Mouse (Mus musculus) kidney, adult 8-10 months (tissue): Measurements from ENCODE around the gene Slc44a1.

Experiments
- DNase-seq, 2 experiments: peaks; one replicate each; pipeline ENCODE4 v3.0.0; 2022

Slc44a1 gene

GRCm38 (mm10) chr4:53621084-53621483, 180.9 kb downstream of the Slc44a1 start:
- DNase-seq, result peak in 1 of 2 experiments; percentile 27

DNA sequence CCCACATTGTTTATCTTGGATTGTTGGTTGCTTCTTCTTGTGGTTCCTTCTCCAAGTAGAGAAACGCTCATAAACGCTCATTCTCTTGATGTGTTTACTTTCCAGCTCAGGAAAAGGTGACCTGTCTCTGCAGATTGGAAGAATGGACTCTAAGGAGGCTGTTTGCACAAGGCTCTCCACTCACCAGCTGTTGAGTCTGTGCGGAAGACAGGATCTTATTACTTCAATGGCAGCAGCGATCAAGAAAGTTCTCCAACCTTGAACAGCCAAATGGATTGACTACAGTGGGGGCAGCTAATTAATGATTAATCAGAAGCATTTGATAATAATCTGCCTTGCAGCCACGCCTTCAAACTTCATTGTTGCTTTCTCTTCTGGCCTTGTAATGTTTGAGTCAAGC, 181.3 kb downstream of the Slc44a1 start:
- DNase-seq, result no peak

DNA sequence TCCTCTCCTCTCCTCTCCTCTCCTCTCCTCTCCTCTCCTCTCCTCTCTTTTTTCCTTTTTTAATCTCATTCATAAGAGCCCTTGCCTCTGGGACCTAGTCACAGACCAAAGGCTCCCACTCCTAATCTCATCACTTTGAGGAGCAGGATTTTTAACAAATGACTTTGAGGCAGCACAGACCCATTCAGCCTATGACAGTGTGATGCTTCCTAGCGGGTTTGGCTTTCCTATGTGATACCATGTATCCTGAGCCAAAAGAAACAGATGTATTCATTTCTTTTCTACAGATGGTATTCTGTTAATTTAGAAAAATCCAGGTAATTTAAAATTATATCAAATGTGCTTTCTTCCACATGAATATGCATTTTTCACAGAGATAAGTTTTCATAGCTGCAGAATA, 183.5 kb downstream of the Slc44a1 start:
- DNase-seq, result no peak

GRCm38 (mm10) chr4:53624816-53625215, 184.6 kb downstream of the Slc44a1 start:
- DNase-seq, result peak in 1 of 2 experiments; percentile 57

- no peak for DNase-seq
Observed at GRCm38 (mm10) chr4:53625263-53625662, 185.1 kb downstream of the Slc44a1 start.

DNA sequence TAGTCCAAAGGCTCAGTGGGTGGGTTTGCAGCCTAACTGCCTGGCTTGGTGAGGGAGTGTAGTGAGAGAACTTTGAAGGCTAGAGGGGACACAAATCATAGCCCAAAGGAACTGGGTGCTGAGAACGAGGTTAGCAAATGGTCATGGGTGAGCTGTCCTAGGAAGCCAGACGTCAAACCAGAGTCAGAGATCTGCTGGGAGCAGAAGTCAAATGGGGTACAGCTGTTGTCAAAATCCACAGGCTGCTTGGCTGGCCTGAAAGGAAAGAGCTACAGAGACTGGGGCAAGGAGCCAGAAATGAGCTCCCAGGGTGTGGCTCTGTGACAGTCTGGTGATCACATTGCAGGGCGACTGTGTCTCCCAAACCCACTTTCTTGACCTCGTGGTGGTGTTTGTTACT, 188.7 kb downstream of the Slc44a1 start:
- peak; percentile 44 to 69 for DNase-seq

- DNase-seq, result no peak
Observed at GRCm38 (mm10) chr4:53630963-53631315, 190.7 kb downstream of the Slc44a1 start.

- DNase-seq, result peak; percentile 33 to 55
Observed at GRCm38 (mm10) chr4:53631316-53632010, 191.2 kb downstream of the Slc44a1 start, which contains the start of gene Fsd1l. Gene Fsd1l (plus strand): TSS chr4:53631471.

GRCm38 (mm10) chr4:53632011-53632349, 191.8 kb downstream of the Slc44a1 start:
- no peak for DNase-seq

GRCm38 (mm10) chr4:53635336-53635735, 195.1 kb downstream of the Slc44a1 start:
- no peak for DNase-seq

DNA sequence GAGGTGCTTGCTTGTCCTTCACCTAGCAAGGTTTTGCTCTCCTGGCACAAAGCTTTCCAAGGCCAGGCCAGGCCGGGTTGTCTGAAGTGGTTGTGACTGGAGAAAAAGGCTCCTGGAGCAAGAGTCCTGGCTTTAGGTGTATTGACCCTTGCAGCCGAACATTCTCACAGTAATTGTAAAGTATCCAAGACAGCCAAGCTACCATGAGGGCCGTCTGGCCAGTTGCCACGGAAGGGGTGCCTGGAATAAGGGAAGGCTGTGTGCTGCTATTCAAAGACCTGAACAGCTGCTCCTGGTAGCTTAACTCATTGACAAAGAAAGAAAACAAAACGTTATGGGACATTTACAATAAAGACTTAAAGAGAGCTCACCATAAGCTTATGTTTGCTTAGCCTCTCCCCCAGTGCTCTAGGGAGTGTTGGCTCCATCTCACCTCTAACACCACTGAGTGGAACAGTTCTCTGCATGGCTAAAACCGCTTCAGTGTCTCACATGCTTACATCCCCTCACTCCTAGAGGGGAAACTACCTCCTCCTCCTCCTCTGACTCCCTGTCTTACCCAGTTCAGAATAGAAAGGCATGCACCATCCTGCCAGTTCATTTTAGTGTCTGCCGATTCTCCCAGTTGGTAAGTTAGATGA, 197.2 kb downstream of the Slc44a1 start:
- DNase-seq, result no peak

- no peak for DNase-seq
Observed at GRCm38 (mm10) chr4:53638549-53639123, 198.4 kb downstream of the Slc44a1 start.

- no peak for DNase-seq
Observed at GRCm38 (mm10) chr4:53658029-53658428, 217.8 kb downstream of the Slc44a1 start.

DNA sequence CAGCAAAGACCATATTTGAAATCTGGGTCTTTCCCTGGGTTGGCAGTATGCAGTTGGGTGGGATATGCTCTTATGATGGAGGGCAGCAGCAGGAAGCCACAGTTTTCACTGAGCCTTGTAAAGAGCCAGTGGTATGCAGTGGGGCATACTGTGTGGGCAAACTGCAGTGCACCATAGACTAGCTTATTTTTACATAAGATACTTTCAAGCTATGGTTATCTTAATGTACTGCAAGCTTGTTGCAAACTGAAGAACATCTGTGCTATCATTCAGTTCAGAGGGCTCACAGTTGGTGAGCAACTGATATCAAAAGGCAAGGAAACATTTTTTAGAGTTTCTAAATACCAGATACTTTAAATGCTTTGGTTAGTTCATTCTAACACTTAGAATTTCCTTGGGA, 220.5 kb downstream of the Slc44a1 start:
- no peak for DNase-seq
